Comparison of ENCODE assay signal across 13 mouse cellular contexts in genomic region chr16:77419116-77419735, GRCm38 (mm10).
DNase-seq lines count a peak whose midpoint lies in the region; ATAC-seq and TF ChIP-seq lines count a peak whose summit lies in the region.
"Had no signal": no experiment of that assay in that cellular context is flagged by ENCODE, and none has a peak within 500 bp of the region (broad histone marks: within the 10 kb centered on the region; RNA-seq: fewer than 3 reads in every experiment).

No protein-coding gene starts in this region.

- no peak overlapping the region for H3K9ac ChIP-seq in liver, adult 2 months (ENCODE audit: low read depth, low read length)
- H3K9ac ChIP-seq in liver, embryonic 12.5 days = no peak overlapping the region
- H3K9ac ChIP-seq in forebrain, embryonic 14.5 days (ENCODE audit: low read length) = peak overlapping the region; percentile 78
- no peak overlapping the region for H3K9ac ChIP-seq in limb, embryonic 14.5 days (ENCODE audit: low read depth, low read length, severe bottlenecking)
- H3K9ac ChIP-seq in neural tube, embryonic 15.5 days (replicated peaks) = peak overlapping the region; percentile 64

- TF ChIP-seq POLR2A in liver, adult 2 months (IDR thresholded peaks at IDR 0.05; ENCODE audit: extremely low read depth, insufficient read depth, low read length) = no peak
- no peak for TF ChIP-seq POLR2A in limb, embryonic 14.5 days (IDR thresholded peaks at IDR 0.05; ENCODE audit: borderline replicate concordance, extremely low read depth, insufficient read depth, insufficient read length)

- intact Hi-C loops in heart, postnatal 14 days (cut with DNase I) = no loop called here

- H3K27me3 ChIP-seq in liver, adult 2 months (ENCODE audit: control insufficient read depth, insufficient read depth, low read length) = no peaks in the 10 kb centered on the region
- no peaks in the 10 kb centered on the region for H3K27me3 ChIP-seq in liver, embryonic 12.5 days (replicated peaks)
- H3K27me3 ChIP-seq in forebrain, embryonic 14.5 days (replicated peaks; ENCODE audit: control insufficient read depth, insufficient read depth, low read length) = no peaks in the 10 kb centered on the region
- no peaks in the 10 kb centered on the region for H3K27me3 ChIP-seq in limb, embryonic 14.5 days (ENCODE audit: control insufficient read depth, insufficient read depth, low read length)
- no peaks in the 10 kb centered on the region for H3K27me3 ChIP-seq in neural tube, embryonic 15.5 days (replicated peaks)

- 46% methylated on average over 4 of the region's 4 CpGs for WGBS in liver, adult 2 months
- 65% methylated on average over 4 of the region's 4 CpGs for WGBS in liver, embryonic 12.5 days (ENCODE audit: insufficient replicate concordance)
- WGBS in forebrain, embryonic 14.5 days = 14% methylated on average over 4 of the region's 4 CpGs
- WGBS in limb, embryonic 14.5 days = 33% methylated on average over 4 of the region's 4 CpGs
- WGBS in neural tube, embryonic 15.5 days = 10% methylated on average over 4 of the region's 4 CpGs

- no peak for ATAC-seq in liver, embryonic 12.5 days
- no peak for ATAC-seq in forebrain, embryonic 14.5 days
- no peak for ATAC-seq in limb, embryonic 14.5 days (ENCODE audit: low FRiP score, low read depth)
- no peak for ATAC-seq in neural tube, embryonic 15.5 days (ENCODE audit: low FRiP score)

- no peaks in the 10 kb centered on the region for H3K36me3 ChIP-seq in liver, adult 2 months (ENCODE audit: control insufficient read depth, insufficient read depth, low read length)
- no peaks in the 10 kb centered on the region for H3K36me3 ChIP-seq in liver, embryonic 12.5 days
- no peaks in the 10 kb centered on the region for H3K36me3 ChIP-seq in forebrain, embryonic 14.5 days (ENCODE audit: control insufficient read depth, insufficient read depth, low read length)
- no peaks in the 10 kb centered on the region for H3K36me3 ChIP-seq in limb, embryonic 14.5 days (ENCODE audit: control insufficient read depth, insufficient read depth, low read length)
- H3K36me3 ChIP-seq in neural tube, embryonic 15.5 days = no peaks in the 10 kb centered on the region

- TF ChIP-seq CTCF in liver, adult 2 months (IDR thresholded peaks at IDR 0.05; ENCODE audit: low read depth, low read length) = no peak

- peaks cover 7% of the 10 kb centered on the region; the same call in 1 of the 2 replicates for H3K4me1 ChIP-seq in liver, adult 2 months (ENCODE audit: control insufficient read depth, insufficient read depth, low read length)
- no peaks in the 10 kb centered on the region for H3K4me1 ChIP-seq in liver, embryonic 12.5 days
- peaks cover 9% of the 10 kb centered on the region for H3K4me1 ChIP-seq in forebrain, embryonic 14.5 days (ENCODE audit: control insufficient read depth, insufficient read depth, low read length)
- H3K4me1 ChIP-seq in limb, embryonic 14.5 days (ENCODE audit: control insufficient read depth, insufficient read depth, low read length) = peaks cover 39% of the 10 kb centered on the region
- H3K4me1 ChIP-seq in neural tube, embryonic 15.5 days = no peaks in the 10 kb centered on the region

- H3K27ac ChIP-seq in liver, adult 2 months (replicated peaks; ENCODE audit: insufficient read depth, low read depth, low read length) = no peak overlapping the region
- H3K27ac ChIP-seq in liver, embryonic 12.5 days = no peak overlapping the region
- H3K27ac ChIP-seq in forebrain, embryonic 14.5 days (ENCODE audit: low read depth, low read length) = peak overlapping the region; percentile 87
- H3K27ac ChIP-seq in limb, embryonic 14.5 days (replicated peaks; ENCODE audit: low read depth, low read length) = no peak overlapping the region
- peak overlapping the region; percentile 91 for H3K27ac ChIP-seq in neural tube, embryonic 15.5 days (replicated peaks)

- no peak overlapping the region for H3K4me2 ChIP-seq in liver, embryonic 12.5 days
- H3K4me2 ChIP-seq in forebrain, embryonic 14.5 days (ENCODE audit: low read length) = peak overlapping the region; percentile 76
- 0 out of 2 replicates have a peak overlapping the region, but pooled peaks have one; percentile 27 for H3K4me2 ChIP-seq in limb, embryonic 14.5 days (replicated peaks; ENCODE audit: low read depth, low read length, severe bottlenecking)
- H3K4me2 ChIP-seq in neural tube, embryonic 15.5 days = peak overlapping the region; percentile 56

- H3K79me2 ChIP-seq in liver, adult 2 months (ENCODE audit: control insufficient read depth, insufficient read depth, low read length) = no peaks in the 10 kb centered on the region

- H3K4me3 ChIP-seq in liver, adult 2 months (ENCODE audit: insufficient read depth, low read depth, low read length) = no peak overlapping the region
- no peak overlapping the region for H3K4me3 ChIP-seq in liver, embryonic 12.5 days
- peak overlapping the region; percentile 39 for H3K4me3 ChIP-seq in forebrain, embryonic 14.5 days (ENCODE audit: low read depth, low read length)
- H3K4me3 ChIP-seq in limb, embryonic 14.5 days (replicated peaks; ENCODE audit: low read length) = no peak overlapping the region
- peak overlapping the region; percentile 45 for H3K4me3 ChIP-seq in neural tube, embryonic 15.5 days (replicated peaks)
- H3K4me3 ChIP-seq: erythroblast, embryonic 14.5 days had no signal

- peak; percentile 43 for DNase-seq in liver, adult 2 months (ENCODE audit: extremely low read depth, low read depth, low spot score)
- peak; percentile 53 for DNase-seq in forebrain, embryonic 14.5 days (ENCODE audit: low spot score)
- DNase-seq in limb, embryonic 14.5 days (ENCODE audit: low spot score) = no peak
- no peak for DNase-seq in heart, postnatal 14 days
- no peak for DNase-seq in heart, adult 9 months (ENCODE audit: low spot score in 2 of 2)
- no peak for DNase-seq in spleen, adult 18-20 months
- DNase-seq: adrenal gland, postnatal 36 days; cerebellum, adult 9-10 months; heart, postnatal 4 days; left cerebral cortex, postnatal 4 days had no signal

- no peaks in the 10 kb centered on the region for H3K9me3 ChIP-seq in liver, embryonic 12.5 days (replicated peaks)
- H3K9me3 ChIP-seq in forebrain, embryonic 14.5 days (replicated peaks; ENCODE audit: control insufficient read depth, low read length) = no peaks in the 10 kb centered on the region
- no peaks in the 10 kb centered on the region for H3K9me3 ChIP-seq in limb, embryonic 14.5 days (ENCODE audit: control insufficient read depth, low read length)
- H3K9me3 ChIP-seq in neural tube, embryonic 15.5 days (replicated peaks) = no peaks in the 10 kb centered on the region

Comparison
In these comparisons a context has a peak if more than half of its experiments do, and no peak if none do; other contexts are left out.
1. DNase-seq: peak in liver, adult 2 months (single experiment) and forebrain, embryonic 14.5 days (single experiment); none in limb, embryonic 14.5 days (single experiment), heart, postnatal 14 days (0 of 2), heart, adult 9 months (0 of 2) and spleen, adult 18-20 months (0 of 2).
2. H3K27ac ChIP-seq: peak in forebrain, embryonic 14.5 days (single experiment) and neural tube, embryonic 15.5 days (single experiment); none in liver, adult 2 months (single experiment), liver, embryonic 12.5 days (single experiment) and limb, embryonic 14.5 days (single experiment).
3. H3K4me3 ChIP-seq: peak in forebrain, embryonic 14.5 days (single experiment) and neural tube, embryonic 15.5 days (single experiment); none in liver, adult 2 months (single experiment), liver, embryonic 12.5 days (single experiment) and limb, embryonic 14.5 days (single experiment).
4. H3K9ac ChIP-seq: peak in forebrain, embryonic 14.5 days (single experiment) and neural tube, embryonic 15.5 days (single experiment); none in liver, adult 2 months (single experiment), liver, embryonic 12.5 days (single experiment) and limb, embryonic 14.5 days (single experiment).